Mouse (Mus musculus): Measurements from ENCODE around the gene Nudt4. TPM values are rescaled to one million over a fixed set of nuclear protein-coding genes. Genes with fewer than 3 reads are reported as not detected.

The Nudt4 gene
- total and polyA plus RNA-seq, 3 experiments: 13.9 to 53.5 (median 42.9) TPM

GRCm38 (mm10) chr10:95574994-95575393 is 11.0 kb upstream of the Nudt4 start:
- TF ChIP-seq TAL1 (conservative IDR thresholded peaks at IDR 0.05; ENCODE audit: low read depth, low read length) (no peak), CTCF (IDR thresholded peaks at IDR 0.05; ENCODE audit: low read depth, low read length) (no peak), GATA1 (IDR thresholded peaks at IDR 0.05; ENCODE audit: borderline replicate concordance, low read length) (no peak), GATA2 (IDR thresholded peaks at IDR 0.05; ENCODE audit: borderline replicate concordance, low read depth, low read length) (no peak), POLR2AphosphoS5 (IDR thresholded peaks at IDR 0.05; ENCODE audit: insufficient replicate concordance, low read depth, low read length) (no peak)
- peaks cover 26% of the 10 kb centered on the region for H3K27me3 ChIP-seq (ENCODE audit: insufficient read depth, low read length)
- ATAC-seq (ENCODE audit: extremely low read depth, insufficient number of reproducible peaks, low FRiP score, poor library complexity, severe bottlenecking) (no peak), DNase-seq (ENCODE audit: low spot score) (no peak)
- H3K4me1 ChIP-seq (ENCODE audit: insufficient read depth, low read depth, low read length): peaks cover under 1% of the 10 kb centered on the region; the same call in 1 of the 2 replicates
- H3K9me3 ChIP-seq (replicated peaks): no peaks in the 10 kb centered on the region
- H3K4me3 ChIP-seq (ENCODE audit: low read depth, low read length): no peak overlapping the region
- no peaks in the 10 kb centered on the region for H3K36me3 ChIP-seq (replicated peaks)

GRCm38 (mm10) chr10:95569441-95569840 is 5.5 kb upstream of the Nudt4 start:
- H3K4me3 ChIP-seq (ENCODE audit: low read depth, low read length): no peak overlapping the region
- DNase-seq (ENCODE audit: low spot score): no peak
- peaks cover 7% of the 10 kb centered on the region for H3K27me3 ChIP-seq (ENCODE audit: insufficient read depth, low read length)
- TF ChIP-seq TAL1 (conservative IDR thresholded peaks at IDR 0.05; ENCODE audit: low read depth, low read length): peak; percentile 64
- TF ChIP-seq GATA2 (IDR thresholded peaks at IDR 0.05; ENCODE audit: borderline replicate concordance, low read depth, low read length): no peak
- H3K36me3 ChIP-seq (replicated peaks): no peaks in the 10 kb centered on the region
- H3K9me3 ChIP-seq (replicated peaks): no peaks in the 10 kb centered on the region
- ATAC-seq (ENCODE audit: extremely low read depth, insufficient number of reproducible peaks, low FRiP score, poor library complexity, severe bottlenecking): peak; percentile 98
- peaks cover 30% of the 10 kb centered on the region for H3K4me1 ChIP-seq (ENCODE audit: insufficient read depth, low read depth, low read length)

- ATAC-seq (ENCODE audit: extremely low read depth, insufficient number of reproducible peaks, low FRiP score, poor library complexity, severe bottlenecking): no peak
- Histone ChIP-seq H3K36me3 (replicated peaks) (no peaks in the 10 kb centered on the region), H3K4me3 (ENCODE audit: low read depth, low read length) (no peak overlapping the region), H3K9me3 (replicated peaks) (no peaks in the 10 kb centered on the region), H3K27me3 (ENCODE audit: insufficient read depth, low read length) (peaks cover 6% of the 10 kb centered on the region; the same call in 1 of the 2 replicates), H3K4me1 (ENCODE audit: insufficient read depth, low read depth, low read length) (peaks cover 32% of the 10 kb centered on the region)
- no peak for TF ChIP-seq POLR2AphosphoS5 (IDR thresholded peaks at IDR 0.05; ENCODE audit: insufficient replicate concordance, low read depth, low read length)
- no peak for TF ChIP-seq CTCF (IDR thresholded peaks at IDR 0.05; ENCODE audit: low read depth, low read length)
- no peak for DNase-seq (ENCODE audit: low spot score)
These were observed 4.1 kb upstream of the Nudt4 start for GRCm38 (mm10) chr10:95568016-95568415.

- no peak for ATAC-seq (ENCODE audit: extremely low read depth, insufficient number of reproducible peaks, low FRiP score, poor library complexity, severe bottlenecking)
- Histone ChIP-seq H3K36me3 (replicated peaks) (no peaks in the 10 kb centered on the region), H3K27me3 (ENCODE audit: insufficient read depth, low read length) (peaks cover 3% of the 10 kb centered on the region; the same call in 1 of the 2 replicates), H3K4me1 (ENCODE audit: insufficient read depth, low read depth, low read length) (peaks cover 36% of the 10 kb centered on the region), H3K4me3 (ENCODE audit: low read depth, low read length) (no peak overlapping the region), H3K9me3 (replicated peaks) (no peaks in the 10 kb centered on the region)
- TF ChIP-seq GATA1 (IDR thresholded peaks at IDR 0.05; ENCODE audit: borderline replicate concordance, low read length): no peak
- TF ChIP-seq POLR2AphosphoS5 (IDR thresholded peaks at IDR 0.05; ENCODE audit: insufficient replicate concordance, low read depth, low read length): no peak
- no peak for TF ChIP-seq CTCF (IDR thresholded peaks at IDR 0.05; ENCODE audit: low read depth, low read length)
- TF ChIP-seq GATA2 (IDR thresholded peaks at IDR 0.05; ENCODE audit: borderline replicate concordance, low read depth, low read length): no peak
- no peak for TF ChIP-seq TAL1 (conservative IDR thresholded peaks at IDR 0.05; ENCODE audit: low read depth, low read length)
- no peak for DNase-seq (ENCODE audit: low spot score)
These were observed 3.6 kb upstream of the Nudt4 start for GRCm38 (mm10) chr10:95567550-95567949.

- Histone ChIP-seq H3K36me3 (replicated peaks) (no peaks in the 10 kb centered on the region), H3K27me3 (ENCODE audit: insufficient read depth, low read length) (no peaks in the 10 kb centered on the region), H3K9me3 (replicated peaks) (no peaks in the 10 kb centered on the region), H3K4me1 (ENCODE audit: insufficient read depth, low read depth, low read length) (peaks cover 43% of the 10 kb centered on the region), H3K4me3 (ENCODE audit: low read depth, low read length) (no peak overlapping the region)
- no peak for DNase-seq (ENCODE audit: low spot score)
- TF ChIP-seq GATA1 (IDR thresholded peaks at IDR 0.05; ENCODE audit: borderline replicate concordance, low read length): no peak
- no peak for TF ChIP-seq POLR2AphosphoS5 (IDR thresholded peaks at IDR 0.05; ENCODE audit: insufficient replicate concordance, low read depth, low read length)
- TF ChIP-seq TAL1 (conservative IDR thresholded peaks at IDR 0.05; ENCODE audit: low read depth, low read length): no peak
- TF ChIP-seq GATA2 (IDR thresholded peaks at IDR 0.05; ENCODE audit: borderline replicate concordance, low read depth, low read length): no peak
- no peak for TF ChIP-seq CTCF (IDR thresholded peaks at IDR 0.05; ENCODE audit: low read depth, low read length)
- no peak for ATAC-seq (ENCODE audit: extremely low read depth, insufficient number of reproducible peaks, low FRiP score, poor library complexity, severe bottlenecking)
These were observed 2.8 kb upstream of the Nudt4 start for GRCm38 (mm10) chr10:95566786-95567185.

GRCm38 (mm10) chr10:95565156-95565854 is 1.4 kb upstream of the Nudt4 start:
- Histone ChIP-seq H3K9me3 (replicated peaks) (no peaks in the 10 kb centered on the region), H3K4me1 (ENCODE audit: insufficient read depth, low read depth, low read length) (peaks cover 50% of the 10 kb centered on the region), H3K27me3 (ENCODE audit: insufficient read depth, low read length) (no peaks in the 10 kb centered on the region), H3K36me3 (replicated peaks) (peaks cover 6% of the 10 kb centered on the region), H3K4me3 (ENCODE audit: low read depth, low read length) (no peak overlapping the region)
- no peak for TF ChIP-seq GATA1 (IDR thresholded peaks at IDR 0.05; ENCODE audit: borderline replicate concordance, low read length)
- TF ChIP-seq POLR2AphosphoS5 (IDR thresholded peaks at IDR 0.05; ENCODE audit: insufficient replicate concordance, low read depth, low read length): no peak
- no peak for TF ChIP-seq CTCF (IDR thresholded peaks at IDR 0.05; ENCODE audit: low read depth, low read length)
- no peak for TF ChIP-seq TAL1 (conservative IDR thresholded peaks at IDR 0.05; ENCODE audit: low read depth, low read length)
- no peak for TF ChIP-seq GATA2 (IDR thresholded peaks at IDR 0.05; ENCODE audit: borderline replicate concordance, low read depth, low read length)
- DNase-seq (ENCODE audit: low spot score): no peak
- ATAC-seq (ENCODE audit: extremely low read depth, insufficient number of reproducible peaks, low FRiP score, poor library complexity, severe bottlenecking): no peak
